Mouse (Mus musculus) lung, embryonic 14.5 days (tissue): ENCODE results near the gene Kdm5b. TPM values are rescaled to one million over a fixed set of nuclear protein-coding genes. Genes with fewer than 3 reads are reported as not detected.
"Not testable (repeated sequence)": the region's sequence is repeated elsewhere in the genome, so short reads cannot be mapped to it uniquely, and the experiment has no call there.

Experiments used
- ATAC-seq: fragments of 200-750 bp; cut with Nextera tagmentation; 2 replicates; pipeline ENCODE4 v1.8.0; 2017; ENCODE audit warnings: mild to moderate bottlenecking, moderate TSS enrichment, moderate library complexity; ENCODE audit not compliant: insufficient read depth
- DNase-seq: peaks from one replicate; pipeline ENCODE4 v3.0.0-alpha.2; 2015
- H3K27ac ChIP-seq: fragments of 300-500 bp; sonication (generic); 2 replicates; pipeline ENCODE4 v1.5.1; 2014; ENCODE audit warnings: low read depth, mild to moderate bottlenecking, moderate library complexity
- H3K27me3 ChIP-seq: fragments of 300-500 bp; sonication (generic); 2 replicates; pipeline ENCODE4 v1.6.1; 2014; ENCODE audit warnings: low read length, control low read depth; ENCODE audit not compliant: insufficient read depth
- H3K36me3 ChIP-seq: fragments of 300-500 bp; sonication (generic); 2 replicates; pipeline ENCODE4 v1.6.1; 2014; ENCODE audit warnings: control low read depth; ENCODE audit not compliant: insufficient read depth
- H3K4me1 ChIP-seq: fragments of 300-500 bp; sonication (generic); 2 replicates; pipeline ENCODE4 v1.6.1; 2014; ENCODE audit warnings: antibody characterized with exemption, control low read depth; ENCODE audit not compliant: insufficient read depth
- H3K4me2 ChIP-seq: fragments of 300-500 bp; sonication (generic); 2 replicates; pipeline ENCODE4 v1.6.1; 2014; ENCODE audit warnings: mild to moderate bottlenecking
- H3K4me3 ChIP-seq: fragments of 300-500 bp; sonication (generic); 2 replicates; pipeline ENCODE4 v1.5.1; 2014; ENCODE audit warnings: low read depth, low read length
- H3K9ac ChIP-seq: fragments of 300-500 bp; sonication (generic); 2 replicates; pipeline ENCODE4 v1.6.1; 2014
- H3K9me3 ChIP-seq: fragments of 300-500 bp; sonication (generic); 2 replicates; pipeline ENCODE4 v1.6.1; 2016; ENCODE audit warnings: low read depth, low read length, control low read depth
- CTCF ChIP-seq: IDR thresholded peaks from 2 replicates; pipeline ENCODE4 v1.5.1; 2016; ENCODE audit warnings: antibody characterized with exemption, low read depth
- WGBS: fragments of 180-500 bp; shearing (Covaris S2); extraction: QIAGEN DNeasy Blood & Tissue Kit; methylation state at CpG from one replicate; pipeline ENCODE4 v1.1.7; 2014; 5-methylcytosine and 5-hydroxymethylcytosine counted together
- polyA plus RNA-seq: library from polyadenylated mRNA; unstranded; fragments of >200 nt; fragmentation: Nextera tagmentation; extraction: Ambion mirVana; gene quantifications from 2 replicates; pipeline ENCODE4 v1.2.1, GENCODE M21; 2014

The Kdm5b gene
- polyA plus RNA-seq, 1 experiment from 2014 or later, result 59.0 TPM

GRCm38 (mm10) chr1:134524424-134524823, 35.5 kb upstream of the Kdm5b start:
- DNase-seq (peak; percentile 47), ATAC-seq (no peak)
- peak; percentile 39; the same call in 1 of the 2 replicates for TF ChIP-seq CTCF
- H3K4me3 ChIP-seq, result no peak overlapping the region
- H3K9ac ChIP-seq, result no peak overlapping the region
- no peaks in the 10 kb centered on the region for H3K36me3 ChIP-seq
- H3K27ac ChIP-seq, result no peak overlapping the region
- H3K9me3 ChIP-seq, result no peaks in the 10 kb centered on the region
- H3K4me2 ChIP-seq, result no peak overlapping the region
- WGBS, result 60% methylated on average over 5 of the region's 5 CpGs
- no peaks in the 10 kb centered on the region for H3K27me3 ChIP-seq
- no peaks in the 10 kb centered on the region for H3K4me1 ChIP-seq

GRCm38 (mm10) chr1:134525015-134525414, 35.0 kb upstream of the Kdm5b start:
- no peak for TF ChIP-seq CTCF
- Histone ChIP-seq H3K27ac (no peak overlapping the region), H3K36me3 (no peaks in the 10 kb centered on the region), H3K4me2 (no peak overlapping the region), H3K27me3 (no peaks in the 10 kb centered on the region), H3K4me3 (no peak overlapping the region), H3K4me1 (no peaks in the 10 kb centered on the region), H3K9me3 (no peaks in the 10 kb centered on the region), H3K9ac (no peak overlapping the region)
- ATAC-seq (no peak), DNase-seq (no peak)
- 89% methylated on average over 1 of the region's 1 CpGs for WGBS

- no peak overlapping the region for H3K4me2 ChIP-seq
- no peak for TF ChIP-seq CTCF
- no peak overlapping the region for H3K27ac ChIP-seq
- H3K4me3 ChIP-seq, result no peak overlapping the region
- no peaks in the 10 kb centered on the region for H3K36me3 ChIP-seq
- H3K9ac ChIP-seq, result no peak overlapping the region
- no peak for ATAC-seq
- H3K4me1 ChIP-seq, result no peaks in the 10 kb centered on the region
- H3K27me3 ChIP-seq, result no peaks in the 10 kb centered on the region
- no peak for DNase-seq
- no peaks in the 10 kb centered on the region for H3K9me3 ChIP-seq
- WGBS, result 49% methylated on average over 6 of the region's 6 CpGs
These were observed 33.2 kb upstream of the Kdm5b start for GRCm38 (mm10) chr1:134526752-134527151.

GRCm38 (mm10) chr1:134530618-134531017, 29.4 kb upstream of the Kdm5b start:
- Histone ChIP-seq H3K4me3 (no peak overlapping the region), H3K4me2 (no peak overlapping the region), H3K36me3 (no peaks in the 10 kb centered on the region), H3K27me3 (no peaks in the 10 kb centered on the region), H3K9me3 (no peaks in the 10 kb centered on the region), H3K27ac (no peak overlapping the region), H3K4me1 (no peaks in the 10 kb centered on the region), H3K9ac (no peak overlapping the region)
- DNase-seq (no peak), ATAC-seq (no peak)
- WGBS, result 77% methylated on average over 6 of the region's 6 CpGs
- TF ChIP-seq CTCF, result no peak

- not testable (repeated sequence) for DNase-seq, ATAC-seq
These were observed 26.3 kb upstream of the Kdm5b start for GRCm38 (mm10) chr1:134533710-134534109.

GRCm38 (mm10) chr1:134535054-134535453, 24.9 kb upstream of the Kdm5b start:
- TF ChIP-seq CTCF, result no peak
- Histone ChIP-seq H3K4me1 (no peaks in the 10 kb centered on the region), H3K9me3 (no peaks in the 10 kb centered on the region), H3K4me3 (no peak overlapping the region), H3K27ac (no peak overlapping the region), H3K36me3 (no peaks in the 10 kb centered on the region), H3K9ac (no peak overlapping the region), H3K27me3 (no peaks in the 10 kb centered on the region), H3K4me2 (no peak overlapping the region)
- DNase-seq (no peak), ATAC-seq (no peak)
- WGBS, result 95% methylated on average over 1 of the region's 1 CpGs

More at GRCm38 (mm10) chr1:134533710-134534109, 26.3 kb upstream of the Kdm5b start:
- not testable (repeated sequence) for H3K4me2 ChIP-seq, H3K4me1 ChIP-seq, H3K27ac ChIP-seq, H3K27me3 ChIP-seq, H3K4me3 ChIP-seq, H3K36me3 ChIP-seq, H3K9me3 ChIP-seq, H3K9ac ChIP-seq
- 93% methylated on average over 10 of the region's 10 CpGs for WGBS

GRCm38 (mm10) chr1:134535513-134535912, 24.5 kb upstream of the Kdm5b start:
- TF ChIP-seq CTCF, result no peak
- H3K27ac ChIP-seq, result no peak overlapping the region
- H3K4me1 ChIP-seq, result no peaks in the 10 kb centered on the region
- H3K9ac ChIP-seq, result no peak overlapping the region
- DNase-seq (no peak), ATAC-seq (no peak)
- WGBS, result 66% methylated on average over 3 of the region's 3 CpGs
- H3K36me3 ChIP-seq, result no peaks in the 10 kb centered on the region
- H3K4me2 ChIP-seq, result no peak overlapping the region
- no peaks in the 10 kb centered on the region for H3K27me3 ChIP-seq
- no peak overlapping the region for H3K4me3 ChIP-seq
- no peaks in the 10 kb centered on the region for H3K9me3 ChIP-seq

- 81% methylated on average over 10 of the region's 10 CpGs for WGBS
- Histone ChIP-seq H3K4me1 (no peaks in the 10 kb centered on the region), H3K9me3 (no peaks in the 10 kb centered on the region), H3K36me3 (no peaks in the 10 kb centered on the region), H3K9ac (no peak overlapping the region), H3K27me3 (no peaks in the 10 kb centered on the region), H3K4me2 (no peak overlapping the region), H3K27ac (no peak overlapping the region), H3K4me3 (no peak overlapping the region)
- no peak for TF ChIP-seq CTCF
- no peak for DNase-seq
- no peak for ATAC-seq
These were observed 19.4 kb upstream of the Kdm5b start for GRCm38 (mm10) chr1:134540610-134541009.
